In genomic region chr11:115639540-115639939, GRCm38 (mm10) we compare ENCODE assay signal across 18 mouse cellular contexts. TPM values are rescaled to one million over a fixed set of nuclear protein-coding genes. Genes with fewer than 3 reads are reported as not detected.
DNase-seq lines count a peak whose midpoint lies in the region; ATAC-seq and TF ChIP-seq lines count a peak whose summit lies in the region.
"Had no signal": no experiment of that assay in that cellular context is flagged by ENCODE, and none has a peak within 500 bp of the region (broad histone marks: within the 10 kb centered on the region; RNA-seq: fewer than 3 reads in every experiment).

No protein-coding gene starts in this region.

- H3K36me3 ChIP-seq in heart, embryonic 13.5 days, result peaks cover 16% of the 10 kb centered on the region
- peaks cover 13% of the 10 kb centered on the region for H3K36me3 ChIP-seq in heart, embryonic 10.5 days
- peaks cover 2% of the 10 kb centered on the region; the same call in 1 of the 2 replicates for H3K36me3 ChIP-seq in lung, embryonic 15.5 days
- H3K36me3 ChIP-seq in E14TG2a.4 (ENCODE audit: insufficient read depth, low read length), result peaks cover 15% of the 10 kb centered on the region; the same call in 1 of the 2 replicates
- H3K36me3 ChIP-seq in intestine, embryonic 16.5 days (ENCODE audit: control insufficient read depth, insufficient read depth, low read length), result no peaks in the 10 kb centered on the region
- H3K36me3 ChIP-seq in hindbrain, postnatal 0 days (ENCODE audit: insufficient read depth, low read length), result 0 out of 2 replicates have a peak, but pooled peaks cover 2% of the 10 kb centered on the region

- H3K9me3 ChIP-seq in heart, embryonic 13.5 days, result no peaks in the 10 kb centered on the region
- H3K9me3 ChIP-seq in heart, embryonic 10.5 days, result no peaks in the 10 kb centered on the region
- H3K9me3 ChIP-seq in lung, embryonic 15.5 days, result no peaks in the 10 kb centered on the region
- H3K9me3 ChIP-seq in E14TG2a.4 (ENCODE audit: low read length), result no peaks in the 10 kb centered on the region
- H3K9me3 ChIP-seq in intestine, embryonic 16.5 days (ENCODE audit: control insufficient read depth, low read length), result no peaks in the 10 kb centered on the region
- no peaks in the 10 kb centered on the region for H3K9me3 ChIP-seq in hindbrain, postnatal 0 days (ENCODE audit: low read length)
- H3K9me3 ChIP-seq: forebrain, embryonic 12.5 days; liver, embryonic 13.5 days; midbrain, embryonic 10.5 days; neural tube, embryonic 12.5 days had no signal

- no peaks in the 10 kb centered on the region for H3K27me3 ChIP-seq in heart, embryonic 13.5 days (replicated peaks)
- no peaks in the 10 kb centered on the region for H3K27me3 ChIP-seq in heart, embryonic 10.5 days (ENCODE audit: insufficient read depth, poor library complexity, severe bottlenecking)
- no peaks in the 10 kb centered on the region for H3K27me3 ChIP-seq in lung, embryonic 15.5 days
- H3K27me3 ChIP-seq in E14TG2a.4 (ENCODE audit: insufficient read depth, low read length), result no peaks in the 10 kb centered on the region
- no peaks in the 10 kb centered on the region for H3K27me3 ChIP-seq in intestine, embryonic 16.5 days (replicated peaks; ENCODE audit: control insufficient read depth, insufficient read depth, low read length)
- H3K27me3 ChIP-seq in hindbrain, postnatal 0 days (ENCODE audit: insufficient read depth, low read length), result no peaks in the 10 kb centered on the region
- H3K27me3 ChIP-seq: forebrain, embryonic 12.5 days; liver, embryonic 13.5 days; neural tube, embryonic 12.5 days had no signal

- no peak overlapping the region for H3K27ac ChIP-seq in heart, embryonic 13.5 days (replicated peaks)
- no peak overlapping the region for H3K27ac ChIP-seq in heart, embryonic 10.5 days
- H3K27ac ChIP-seq in lung, embryonic 15.5 days, result 0 out of 2 replicates have a peak overlapping the region, but pooled peaks have one; percentile 19
- peak overlapping the region; percentile 69 for H3K27ac ChIP-seq in intestine, embryonic 16.5 days (ENCODE audit: low read length)
- H3K27ac ChIP-seq in hindbrain, postnatal 0 days, result no peak overlapping the region
- H3K27ac ChIP-seq: forebrain, embryonic 12.5 days; gastrocnemius, adult 2 months; hindbrain, embryonic 14.5 days; liver, embryonic 13.5 days; midbrain, embryonic 10.5 days; neural tube, embryonic 12.5 days had no signal

- no peak overlapping the region for H3K4me3 ChIP-seq in heart, embryonic 13.5 days
- no peak overlapping the region for H3K4me3 ChIP-seq in heart, embryonic 10.5 days
- no peak overlapping the region for H3K4me3 ChIP-seq in lung, embryonic 15.5 days
- H3K4me3 ChIP-seq in E14TG2a.4 (replicated peaks; ENCODE audit: low read length), result peak overlapping the region; percentile 39; the same call in 1 of the 2 replicates
- no peak overlapping the region for H3K4me3 ChIP-seq in intestine, embryonic 16.5 days (ENCODE audit: low read length)
- H3K4me3 ChIP-seq in hindbrain, postnatal 0 days (ENCODE audit: low read length), result no peak overlapping the region
- H3K4me3 ChIP-seq: forebrain, embryonic 12.5 days; gastrocnemius, adult 2 months; liver, embryonic 13.5 days; midbrain, embryonic 10.5 days; neural tube, embryonic 12.5 days had no signal

- H3K4me1 ChIP-seq in heart, embryonic 13.5 days, result peaks cover 16% of the 10 kb centered on the region
- H3K4me1 ChIP-seq in heart, embryonic 10.5 days, result peaks cover 10% of the 10 kb centered on the region; the same call in 1 of the 2 replicates
- 0 out of 2 replicates have a peak, but pooled peaks cover 3% of the 10 kb centered on the region for H3K4me1 ChIP-seq in lung, embryonic 15.5 days
- peaks cover 87% of the 10 kb centered on the region for H3K4me1 ChIP-seq in E14TG2a.4 (replicated peaks; ENCODE audit: low read depth, low read length)
- H3K4me1 ChIP-seq in intestine, embryonic 16.5 days (ENCODE audit: control insufficient read depth, insufficient read depth, low read length), result peaks cover 7% of the 10 kb centered on the region
- no peaks in the 10 kb centered on the region for H3K4me1 ChIP-seq in hindbrain, postnatal 0 days (ENCODE audit: insufficient read depth, low read length)
- H3K4me1 ChIP-seq: forebrain, embryonic 12.5 days; neural tube, embryonic 12.5 days had no signal

- no peak for DNase-seq in heart, embryonic 10.5 days (ENCODE audit: low spot score)
- DNase-seq in lung, postnatal 25 days (ENCODE audit: low spot score), result no peak
- no peak for DNase-seq in hindbrain, postnatal 0 days (ENCODE audit: low spot score)
- DNase-seq: cerebellum, adult 18-20 months; gastrocnemius, adult 2 months; heart, postnatal 36 days; kidney, adult 18-20 months; liver, embryonic 13.5 days; right cerebral cortex, adult 18-20 months had no signal

- 0 out of 2 replicates have a peak overlapping the region, but pooled peaks have one; percentile 40 for H3K9ac ChIP-seq in heart, embryonic 13.5 days
- 0 out of 2 replicates have a peak overlapping the region, but pooled peaks have one; percentile 24 for H3K9ac ChIP-seq in lung, embryonic 15.5 days
- peak overlapping the region; percentile 24; the same call in 1 of the 2 replicates for H3K9ac ChIP-seq in intestine, embryonic 16.5 days (ENCODE audit: low read depth, low read length)
- H3K9ac ChIP-seq in hindbrain, postnatal 0 days (replicated peaks; ENCODE audit: low read length), result no peak overlapping the region
- H3K9ac ChIP-seq: forebrain, embryonic 12.5 days; hindbrain, embryonic 14.5 days; liver, embryonic 13.5 days; neural tube, embryonic 12.5 days had no signal

- ATAC-seq in heart, embryonic 13.5 days (ENCODE audit: extremely low read depth, insufficient number of reproducible peaks, low FRiP score, low TSS enrichment), result no peak
- ATAC-seq in lung, embryonic 15.5 days (ENCODE audit: borderline replicate concordance, extremely low read depth, low FRiP score, low TSS enrichment), result no peak
- ATAC-seq in intestine, embryonic 16.5 days, result 0 out of 2 replicates have a peak, but pooled peaks have one; percentile 21
- ATAC-seq in cerebellum, adult (ENCODE audit: insufficient number of reproducible peaks, low FRiP score, low TSS enrichment), result no peak
- no peak for ATAC-seq in hindbrain, postnatal 0 days

- TF ChIP-seq CTCF in E14TG2a.4 (conservative IDR thresholded peaks at IDR 0.05; ENCODE audit: low read length), result no peak
- TF ChIP-seq CTCF in hindbrain, postnatal 0 days (IDR thresholded peaks at IDR 0.05; ENCODE audit: low read depth), result no peak

- H3K4me2 ChIP-seq in heart, embryonic 13.5 days, result no peak overlapping the region
- no peak overlapping the region for H3K4me2 ChIP-seq in lung, embryonic 15.5 days
- no peak overlapping the region for H3K4me2 ChIP-seq in intestine, embryonic 16.5 days (ENCODE audit: low read depth, low read length)
- no peak overlapping the region for H3K4me2 ChIP-seq in hindbrain, postnatal 0 days (ENCODE audit: low read depth, low read length)
- H3K4me2 ChIP-seq: forebrain, embryonic 12.5 days; hindbrain, embryonic 14.5 days; liver, embryonic 13.5 days; neural tube, embryonic 12.5 days had no signal

- WGBS in heart, embryonic 13.5 days, result 74% methylated on average over 4 of the region's 4 CpGs
- 83% methylated on average over 4 of the region's 4 CpGs for WGBS in heart, embryonic 10.5 days
- 56% methylated on average over 4 of the region's 4 CpGs for WGBS in lung, embryonic 15.5 days
- WGBS in intestine, embryonic 16.5 days, result 70% methylated on average over 4 of the region's 4 CpGs
- 69% methylated on average over 4 of the region's 4 CpGs for WGBS in hindbrain, postnatal 0 days

RNA-seq across cellular contexts. Expression of gene Slc25a19, which starts 11.4 kb away (rescaled TPM):
- polyA plus RNA-seq in heart, embryonic 13.5 days (2015; fragmentation: Nextera tagmentation; extraction: Ambion mirVana), result 36.4 and 37.2 TPM in 2 replicates
- 33.5 and 45.5 TPM in 2 replicates for polyA plus RNA-seq in heart, embryonic 10.5 days (2016; fragmentation: Nextera tagmentation; extraction: Ambion mirVana)
- 19.6 and 20.9 TPM in 2 replicates for polyA plus RNA-seq in lung, embryonic 15.5 days (2015; fragmentation: Nextera tagmentation; extraction: Ambion mirVana)
- 30.3 and 31.3 TPM in 2 replicates for polyA plus RNA-seq in intestine, embryonic 16.5 days (2015; fragmentation: Nextera tagmentation; extraction: Ambion mirVana)
- total RNA-seq in hindbrain, postnatal 0 days (2014; rRNA removed), result 29.0 and 29.5 TPM in 2 replicates
- 41.2 and 41.8 TPM in 2 replicates for polyA plus RNA-seq in hindbrain, postnatal 0 days (2015; fragmentation: Nextera tagmentation; extraction: Ambion mirVana)

RNA-seq across cellular contexts. Expression of gene Mif4gd, which starts 26.8 kb away (rescaled TPM):
- 23.1 and 24.6 TPM in 2 replicates for polyA plus RNA-seq in heart, embryonic 13.5 days (2015; fragmentation: Nextera tagmentation; extraction: Ambion mirVana)
- polyA plus RNA-seq in heart, embryonic 10.5 days (2016; fragmentation: Nextera tagmentation; extraction: Ambion mirVana), result 19.6 and 22.7 TPM in 2 replicates
- 29.5 and 32.3 TPM in 2 replicates for polyA plus RNA-seq in lung, embryonic 15.5 days (2015; fragmentation: Nextera tagmentation; extraction: Ambion mirVana)
- 33.5 and 34.5 TPM in 2 replicates for polyA plus RNA-seq in intestine, embryonic 16.5 days (2015; fragmentation: Nextera tagmentation; extraction: Ambion mirVana)
- 13.2 and 16.7 TPM in 2 replicates for total RNA-seq in hindbrain, postnatal 0 days (2014; rRNA removed)
- 19.2 and 22.7 TPM in 2 replicates for polyA plus RNA-seq in hindbrain, postnatal 0 days (2015; fragmentation: Nextera tagmentation; extraction: Ambion mirVana)

RNA-seq across cellular contexts. Expression of gene Gga3, which starts 35.7 kb away (rescaled TPM):
- 14.0 and 14.9 TPM in 2 replicates for polyA plus RNA-seq in heart, embryonic 13.5 days (2015; fragmentation: Nextera tagmentation; extraction: Ambion mirVana)
- 25.4 and 25.7 TPM in 2 replicates for polyA plus RNA-seq in heart, embryonic 10.5 days (2016; fragmentation: Nextera tagmentation; extraction: Ambion mirVana)
- polyA plus RNA-seq in lung, embryonic 15.5 days (2015; fragmentation: Nextera tagmentation; extraction: Ambion mirVana), result 15.6 and 18.1 TPM in 2 replicates
- polyA plus RNA-seq in intestine, embryonic 16.5 days (2015; fragmentation: Nextera tagmentation; extraction: Ambion mirVana), result 16.8 and 18.8 TPM in 2 replicates
- total RNA-seq in hindbrain, postnatal 0 days (2014; rRNA removed), result 35.3 and 38.2 TPM in 2 replicates
- 16.1 and 16.9 TPM in 2 replicates for polyA plus RNA-seq in hindbrain, postnatal 0 days (2015; fragmentation: Nextera tagmentation; extraction: Ambion mirVana)

RNA-seq across cellular contexts. Expression of gene Mrps7, which starts 35.8 kb away (rescaled TPM):
- 79.2 and 86.8 TPM in 2 replicates for polyA plus RNA-seq in heart, embryonic 13.5 days (2015; fragmentation: Nextera tagmentation; extraction: Ambion mirVana)
- polyA plus RNA-seq in heart, embryonic 10.5 days (2016; fragmentation: Nextera tagmentation; extraction: Ambion mirVana), result 105 and 108 TPM in 2 replicates
- polyA plus RNA-seq in lung, embryonic 15.5 days (2015; fragmentation: Nextera tagmentation; extraction: Ambion mirVana), result 83.9 and 85.0 TPM in 2 replicates
- polyA plus RNA-seq in intestine, embryonic 16.5 days (2015; fragmentation: Nextera tagmentation; extraction: Ambion mirVana), result 90.0 and 103 TPM in 2 replicates
- total RNA-seq in hindbrain, postnatal 0 days (2014; rRNA removed), result 33.6 and 45.9 TPM in 2 replicates
- 78.8 and 86.7 TPM in 2 replicates for polyA plus RNA-seq in hindbrain, postnatal 0 days (2015; fragmentation: Nextera tagmentation; extraction: Ambion mirVana)

Comparison
In these comparisons a context has a peak if more than half of its experiments do, and no peak if none do; other contexts are left out.
1. H3K27ac ChIP-seq: peak in lung, embryonic 15.5 days (single experiment) and intestine, embryonic 16.5 days (single experiment); none in heart, embryonic 13.5 days (single experiment), heart, embryonic 10.5 days (single experiment) and hindbrain, postnatal 0 days (single experiment).